Comparison of ENCODE assay signal across 10 mouse cellular contexts in genomic region chr12:87393447-87394145, GRCm38 (mm10). TPM values are rescaled to one million over a fixed set of nuclear protein-coding genes. Genes with fewer than 3 reads are reported as not detected.
DNase-seq lines count a peak whose midpoint lies in the region; ATAC-seq lines count a peak whose summit lies in the region.
"Had no signal": no experiment of that assay in that cellular context is flagged by ENCODE, and none has a peak within 500 bp of the region (broad histone marks: within the 10 kb centered on the region; RNA-seq: fewer than 3 reads in every experiment).

No protein-coding gene starts in this region.

- peaks cover 13% of the 10 kb centered on the region; the same call in 1 of the 2 replicates for H3K4me1 ChIP-seq in liver, embryonic 15.5 days (replicated peaks)
- 0 out of 2 replicates have a peak, but pooled peaks cover 2% of the 10 kb centered on the region for H3K4me1 ChIP-seq in lung, embryonic 16.5 days (replicated peaks; ENCODE audit: control insufficient read depth, insufficient read depth, low read length)

- H3K9me3 ChIP-seq in liver, embryonic 15.5 days (replicated peaks): no peaks in the 10 kb centered on the region
- H3K9me3 ChIP-seq in lung, embryonic 16.5 days (ENCODE audit: control insufficient read depth, low read length): no peaks in the 10 kb centered on the region
- H3K9me3 ChIP-seq: midbrain, embryonic 15.5 days had no signal

- no peaks in the 10 kb centered on the region for H3K36me3 ChIP-seq in liver, embryonic 15.5 days (replicated peaks)
- no peaks in the 10 kb centered on the region for H3K36me3 ChIP-seq in lung, embryonic 16.5 days (ENCODE audit: control insufficient read depth, insufficient read depth, low read length)
- H3K36me3 ChIP-seq: midbrain, embryonic 15.5 days had no signal

- no peak for ATAC-seq in liver, embryonic 15.5 days (ENCODE audit: insufficient read depth)
- peak; percentile 46; the same call in 1 of the 2 replicates for ATAC-seq in lung, embryonic 16.5 days (ENCODE audit: low read depth)
- ATAC-seq: forebrain, embryonic 16.5 days; midbrain, embryonic 15.5 days had no signal

- peak overlapping the region; percentile 43; the same call in 1 of the 2 replicates for H3K27ac ChIP-seq in liver, embryonic 15.5 days (replicated peaks)
- H3K27ac ChIP-seq in lung, embryonic 16.5 days (ENCODE audit: low read length): no peak overlapping the region
- H3K27ac ChIP-seq: midbrain, embryonic 15.5 days had no signal

- WGBS in liver, embryonic 15.5 days (ENCODE audit: insufficient replicate concordance): 38% methylated on average over 4 of the region's 4 CpGs
- 52% methylated on average over 4 of the region's 4 CpGs for WGBS in lung, embryonic 16.5 days

- DNase-seq in adrenal gland, adult 2 months: peak; percentile 64
- DNase-seq in adrenal gland, postnatal 4 days (ENCODE audit: low spot score in 2 of 2): no peak
- no peak for DNase-seq in liver
- DNase-seq in thymus, postnatal 36 days: no peak
- no peak for DNase-seq in embryo, embryonic 10.5 days (ENCODE audit: low spot score)
- DNase-seq in layer of hippocampus, adult 9-11 months: no peak

- no peak overlapping the region for H3K9ac ChIP-seq in liver, embryonic 15.5 days
- no peak overlapping the region for H3K9ac ChIP-seq in lung, embryonic 16.5 days (ENCODE audit: low read length)
- H3K9ac ChIP-seq: midbrain, embryonic 15.5 days had no signal

- no peak overlapping the region for H3K4me2 ChIP-seq in liver, embryonic 15.5 days
- no peak overlapping the region for H3K4me2 ChIP-seq in lung, embryonic 16.5 days (ENCODE audit: low read depth, low read length)
- H3K4me2 ChIP-seq: midbrain, embryonic 15.5 days had no signal

- H3K4me3 ChIP-seq in liver, embryonic 15.5 days (replicated peaks): no peak overlapping the region
- H3K4me3 ChIP-seq in lung, embryonic 16.5 days (ENCODE audit: low read length): no peak overlapping the region
- H3K4me3 ChIP-seq: midbrain, embryonic 15.5 days had no signal

- H3K27me3 ChIP-seq in liver, embryonic 15.5 days: peaks cover 5% of the 10 kb centered on the region; the same call in 1 of the 2 replicates
- H3K27me3 ChIP-seq in lung, embryonic 16.5 days (ENCODE audit: control insufficient read depth, insufficient read depth, low read depth, low read length): no peaks in the 10 kb centered on the region
- H3K27me3 ChIP-seq: midbrain, embryonic 15.5 days had no signal

RNA-seq across cellular contexts. Expression of gene Sptlc2, which starts 5.4 kb away (rescaled TPM):
- total RNA-seq in adrenal gland, adult 2 months (2021): 100 to 1,000 TPM; 176 to 197 TPM
- polyA plus RNA-seq in adrenal gland, adult 2 months (2012; rRNA removed): 29.7 and 61.1 TPM in 2 replicates
- 100 to 1,000 TPM; 183 to 197 TPM for total RNA-seq in adrenal gland, postnatal 4 days (2021)
- polyA plus RNA-seq in liver, embryonic 15.5 days (2015; fragmentation: Nextera tagmentation; extraction: Ambion mirVana): 25.9 and 28.6 TPM in 2 replicates
- polyA plus RNA-seq in lung, embryonic 16.5 days (2015; fragmentation: Nextera tagmentation; extraction: Ambion mirVana): 97.4 and 108 TPM in 2 replicates

RNA-seq across cellular contexts. Expression of gene Slirp, which starts 50.1 kb away (rescaled TPM):
- total RNA-seq in adrenal gland, adult 2 months (2021): 100 to 1,000 TPM; 182 to 188 TPM
- 5.1 TPM in 2 replicates for polyA plus RNA-seq in adrenal gland, adult 2 months (2012; rRNA removed)
- 100 to 1,000 TPM; 158 to 179 TPM for total RNA-seq in adrenal gland, postnatal 4 days (2021)
- polyA plus RNA-seq in liver, embryonic 15.5 days (2015; fragmentation: Nextera tagmentation; extraction: Ambion mirVana): 130 and 158 TPM in 2 replicates
- 283 and 303 TPM in 2 replicates for polyA plus RNA-seq in lung, embryonic 16.5 days (2015; fragmentation: Nextera tagmentation; extraction: Ambion mirVana)

RNA-seq across cellular contexts. Expression of gene Alkbh1, which starts 50.2 kb away (rescaled TPM):
- total RNA-seq in adrenal gland, adult 2 months (2021): 10 to 100 TPM; 15.3 to 28.5 TPM
- polyA plus RNA-seq in adrenal gland, adult 2 months (2012; rRNA removed): 11.3 and 13.3 TPM in 2 replicates
- 10 to 100 TPM; 30.2 to 33.2 TPM for total RNA-seq in adrenal gland, postnatal 4 days (2021)
- polyA plus RNA-seq in liver, embryonic 15.5 days (2015; fragmentation: Nextera tagmentation; extraction: Ambion mirVana): 16.7 and 19.9 TPM in 2 replicates
- 50.1 and 52.3 TPM in 2 replicates for polyA plus RNA-seq in lung, embryonic 16.5 days (2015; fragmentation: Nextera tagmentation; extraction: Ambion mirVana)

Comparison
In these comparisons a context has a peak if more than half of its experiments do, and no peak if none do; other contexts are left out.
1. RNA of gene Slirp, which starts 50.1 kb away (polyA plus RNA-seq): 283 to 303 TPM in lung, embryonic 16.5 days and 130 to 158 TPM in liver, embryonic 15.5 days; 5.1 TPM in adrenal gland, adult 2 months; every median in the first group is over 10 times any median in the second.